Mouse (Mus musculus): ENCODE results near the gene Exd1.
"Not testable (repeated sequence)": the region's sequence is repeated elsewhere in the genome, so short reads cannot be mapped to it uniquely, and the experiment has no call there.

Gene Exd1

DNA sequence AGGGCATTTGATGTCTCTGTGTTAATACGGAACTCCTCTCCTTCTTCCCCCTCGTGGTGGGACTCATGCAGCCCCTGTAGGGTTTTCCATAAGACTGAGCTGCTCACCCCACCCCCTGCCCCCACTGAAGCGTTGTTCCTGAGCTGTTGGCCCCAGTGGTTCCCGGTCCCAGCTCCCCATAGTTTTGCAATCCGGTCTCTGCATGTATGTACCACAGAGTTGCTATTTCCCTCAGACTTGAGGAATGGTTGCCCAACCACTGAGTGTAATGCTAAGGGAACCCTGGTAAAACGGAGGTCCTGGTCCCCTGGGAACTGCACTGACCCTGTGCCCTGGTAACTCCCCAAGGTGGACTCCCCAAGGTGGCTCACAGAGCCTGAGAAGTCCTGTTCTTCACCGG, 38.9 kb downstream of the Exd1 start:
- H3K36me3 ChIP-seq (ENCODE audit: control insufficient read depth, insufficient read depth, low read length, poor library complexity, severe bottlenecking); H3K27me3 ChIP-seq (ENCODE audit: control insufficient read depth, insufficient read depth, low read length, poor library complexity, severe bottlenecking); DNase-seq (ENCODE audit: low read depth, low spot score): not testable (repeated sequence)

DNA sequence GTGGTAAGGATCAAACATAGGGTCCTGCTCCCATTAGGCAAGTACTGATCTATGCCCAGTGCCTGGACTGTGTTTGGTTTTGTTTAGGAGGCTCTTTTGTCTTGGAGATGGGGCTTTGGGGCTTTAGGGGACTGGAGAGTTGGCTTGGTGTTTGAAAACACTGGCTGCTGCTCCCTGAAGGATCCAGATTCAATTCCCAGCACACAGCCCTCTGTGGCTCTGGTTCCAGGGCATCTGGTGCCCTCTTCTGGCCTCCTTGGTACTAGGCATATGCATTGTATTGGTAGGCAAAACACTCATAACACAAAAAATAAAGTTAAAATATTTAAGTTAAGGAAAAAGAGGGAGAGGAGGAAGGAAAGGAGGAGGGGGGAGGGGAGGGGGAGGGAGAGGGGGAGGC, 40.3 kb downstream of the Exd1 start:
- DNase-seq (ENCODE audit: low read depth, low spot score), result peak; percentile 36
- no peaks in the 10 kb centered on the region for H3K36me3 ChIP-seq (ENCODE audit: control insufficient read depth, insufficient read depth, low read length, poor library complexity, severe bottlenecking)
- H3K27me3 ChIP-seq (ENCODE audit: control insufficient read depth, insufficient read depth, low read length, poor library complexity, severe bottlenecking), result no peaks in the 10 kb centered on the region

DNA sequence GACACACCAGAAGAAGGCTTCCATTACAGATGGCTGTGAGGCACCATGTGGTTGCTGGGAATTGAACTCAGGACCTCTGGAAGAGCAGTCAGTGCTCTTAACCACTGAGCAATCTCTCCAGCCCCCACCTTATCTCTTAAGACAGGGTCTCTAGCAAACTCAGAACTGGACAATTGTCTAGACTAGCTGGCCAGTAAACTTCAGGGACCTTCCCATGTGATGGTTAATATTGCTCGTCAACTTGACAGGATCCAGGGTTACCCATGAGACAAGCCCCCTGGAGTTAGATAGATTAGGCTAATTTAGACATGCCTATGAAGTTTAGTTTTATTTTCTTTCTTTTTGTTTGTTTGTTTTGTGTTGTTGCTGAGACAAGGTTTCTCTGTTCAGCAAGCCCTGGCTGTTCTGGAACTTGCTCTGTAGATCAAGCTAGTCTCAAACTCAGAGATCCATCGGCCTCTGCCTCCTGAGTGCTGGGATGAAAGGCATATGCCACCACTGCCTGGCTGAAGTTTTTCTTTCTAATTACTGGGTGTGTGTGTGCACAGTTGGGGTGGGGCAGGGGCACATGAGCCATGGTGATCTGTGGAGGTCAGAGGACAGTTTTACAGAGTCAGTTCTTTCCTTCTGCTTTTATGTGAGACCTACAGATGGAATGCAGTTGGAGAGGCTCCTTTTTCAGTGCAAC, 46.3 kb downstream of the Exd1 start:
- DNase-seq (ENCODE audit: low read depth, low spot score), result no peak
- Histone ChIP-seq H3K36me3 (ENCODE audit: control insufficient read depth, insufficient read depth, low read length, poor library complexity, severe bottlenecking) (no peaks in the 10 kb centered on the region), H3K27me3 (ENCODE audit: control insufficient read depth, insufficient read depth, low read length, poor library complexity, severe bottlenecking) (no peaks in the 10 kb centered on the region)

DNA sequence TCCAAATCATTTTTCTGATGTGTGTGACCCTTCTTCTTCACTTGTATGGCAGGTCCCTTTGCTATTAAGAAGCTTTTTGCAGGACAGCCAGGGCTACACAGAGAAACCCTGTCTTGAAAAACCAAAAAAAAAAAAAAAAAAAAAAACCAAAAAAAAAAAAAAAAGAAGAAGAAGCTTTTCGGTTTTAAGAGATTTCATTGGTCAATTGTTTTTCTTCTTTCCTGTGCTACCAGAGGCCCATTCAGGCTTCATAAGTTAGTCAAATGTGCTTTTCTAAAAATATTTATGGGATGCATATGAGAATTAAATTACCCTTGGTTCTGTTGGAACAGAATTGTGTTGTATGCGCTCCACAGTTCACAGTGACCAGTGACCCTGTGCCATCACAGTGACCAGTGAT, 48.6 kb downstream of the Exd1 start:
- DNase-seq (ENCODE audit: low read depth, low spot score), result no peak
- no peaks in the 10 kb centered on the region for H3K27me3 ChIP-seq (ENCODE audit: control insufficient read depth, insufficient read depth, low read length, poor library complexity, severe bottlenecking)
- no peaks in the 10 kb centered on the region for H3K36me3 ChIP-seq (ENCODE audit: control insufficient read depth, insufficient read depth, low read length, poor library complexity, severe bottlenecking)

DNA sequence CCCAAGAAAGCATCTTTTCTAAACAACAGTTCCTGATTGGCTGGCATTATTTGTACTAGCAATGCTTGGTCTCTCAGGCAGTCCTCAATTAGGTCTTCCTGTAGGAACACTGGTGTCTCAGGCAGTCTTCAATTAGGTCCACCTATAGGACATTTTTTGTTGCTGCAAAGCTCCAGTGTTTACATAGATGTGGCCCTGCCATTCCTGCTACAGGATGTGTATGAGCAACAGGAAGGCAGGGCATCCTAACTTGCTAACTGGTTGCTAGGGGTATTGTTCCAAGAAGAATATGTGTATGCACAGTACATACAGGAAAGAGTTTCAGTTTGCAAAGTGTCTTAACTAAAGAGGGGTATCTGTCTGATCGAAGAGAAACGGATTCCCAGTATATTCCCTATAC, 51.3 kb downstream of the Exd1 start:
- DNase-seq (ENCODE audit: low read depth, low spot score), result no peak
- H3K36me3 ChIP-seq (ENCODE audit: control insufficient read depth, insufficient read depth, low read length, poor library complexity, severe bottlenecking), result no peaks in the 10 kb centered on the region
- no peaks in the 10 kb centered on the region for H3K27me3 ChIP-seq (ENCODE audit: control insufficient read depth, insufficient read depth, low read length, poor library complexity, severe bottlenecking)

DNA sequence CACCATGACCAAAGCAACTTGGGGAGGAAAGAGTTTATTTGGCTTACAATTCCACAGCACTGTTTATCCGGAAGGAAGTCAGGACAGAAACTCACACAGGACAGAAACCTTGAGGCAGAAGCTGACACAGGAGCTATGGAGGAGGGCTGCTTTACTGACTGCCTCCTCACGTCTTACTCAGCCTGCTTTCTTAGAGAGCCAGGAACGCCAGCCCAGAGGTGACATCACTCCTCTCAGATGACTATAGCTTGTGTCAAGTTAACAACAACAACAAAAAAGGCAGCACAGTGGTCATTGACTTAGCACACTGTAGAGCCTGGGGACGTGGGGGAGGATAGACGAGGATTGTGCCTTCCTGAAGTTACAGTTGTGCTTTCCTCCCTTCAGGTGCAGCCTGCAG, 55.5 kb downstream of the Exd1 start:
- H3K27me3 ChIP-seq (ENCODE audit: control insufficient read depth, insufficient read depth, low read length, poor library complexity, severe bottlenecking), result no peaks in the 10 kb centered on the region
- H3K36me3 ChIP-seq (ENCODE audit: control insufficient read depth, insufficient read depth, low read length, poor library complexity, severe bottlenecking), result no peaks in the 10 kb centered on the region

DNA sequence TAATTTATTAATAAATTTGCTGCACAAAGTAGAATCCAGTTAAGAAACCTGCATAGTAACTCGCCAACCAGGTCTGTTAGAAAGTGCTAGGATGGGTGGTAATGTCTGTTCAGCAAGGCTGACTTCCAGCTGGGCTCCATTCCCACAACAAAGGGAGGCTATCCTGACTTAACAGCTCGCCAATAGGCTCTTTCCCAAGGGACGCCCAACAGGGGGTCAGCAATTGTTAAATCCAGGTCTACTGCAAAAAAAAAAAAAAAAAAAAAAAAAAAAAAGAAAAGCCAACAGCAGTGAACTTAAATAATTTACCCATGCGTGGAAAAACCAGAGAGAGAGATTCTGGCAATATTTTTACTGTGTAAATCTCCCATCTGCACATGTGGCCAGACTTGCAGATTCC, 60.9 kb downstream of the Exd1 start:
- Histone ChIP-seq H3K27me3 (ENCODE audit: control insufficient read depth, insufficient read depth, low read length, poor library complexity, severe bottlenecking) (no peaks in the 10 kb centered on the region), H3K36me3 (ENCODE audit: control insufficient read depth, insufficient read depth, low read length, poor library complexity, severe bottlenecking) (no peaks in the 10 kb centered on the region)
- no peak for DNase-seq (ENCODE audit: low read depth, low spot score)

More for the DNA sequence above, 55.5 kb downstream of the Exd1 start:
- DNase-seq (ENCODE audit: low read depth, low spot score), result no peak

DNA sequence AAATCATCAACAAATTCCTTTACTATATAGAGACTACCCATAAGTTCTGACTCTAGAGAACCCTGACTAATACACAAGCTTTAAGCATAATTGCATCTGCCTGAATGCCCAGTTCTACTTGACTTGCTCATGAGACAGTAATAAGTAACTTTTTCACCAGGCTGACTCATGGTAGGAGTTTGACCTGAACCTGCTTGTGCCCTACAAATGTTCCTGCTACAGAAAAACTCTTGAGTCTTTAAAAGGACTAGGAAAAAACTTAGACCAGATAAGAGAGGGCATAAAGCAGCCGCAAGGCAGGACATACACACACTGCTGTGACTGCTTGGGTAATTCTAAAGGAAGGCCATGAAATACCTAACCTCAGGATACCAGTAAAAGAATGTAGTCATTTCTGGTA, 65.1 kb downstream of the Exd1 start:
- no peaks in the 10 kb centered on the region for H3K27me3 ChIP-seq (ENCODE audit: control insufficient read depth, insufficient read depth, low read length, poor library complexity, severe bottlenecking)
- DNase-seq (ENCODE audit: low read depth, low spot score), result no peak
- no peaks in the 10 kb centered on the region for H3K36me3 ChIP-seq (ENCODE audit: control insufficient read depth, insufficient read depth, low read length, poor library complexity, severe bottlenecking)

DNA sequence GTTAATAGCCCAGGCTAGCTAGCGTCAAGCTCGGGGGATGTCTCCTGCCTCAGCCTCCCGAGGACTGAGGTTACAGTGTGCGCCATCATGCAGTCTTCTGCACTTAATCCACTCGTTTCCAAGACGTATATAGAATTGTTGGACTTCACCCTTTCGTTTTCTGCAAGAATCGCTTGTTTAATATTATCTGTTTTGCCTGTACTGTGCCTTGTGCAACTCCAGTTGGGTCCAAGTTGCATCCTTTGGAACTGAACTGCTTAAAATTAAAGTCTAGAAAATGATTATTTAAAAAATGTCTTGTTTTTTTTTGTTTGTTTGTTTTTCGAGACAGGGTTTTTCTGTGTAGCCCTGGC, 69.1 kb downstream of the Exd1 start:
- no peaks in the 10 kb centered on the region for H3K27me3 ChIP-seq (ENCODE audit: control insufficient read depth, insufficient read depth, low read length, poor library complexity, severe bottlenecking)
- no peaks in the 10 kb centered on the region for H3K36me3 ChIP-seq (ENCODE audit: control insufficient read depth, insufficient read depth, low read length, poor library complexity, severe bottlenecking)
- no peak for DNase-seq (ENCODE audit: low read depth, low spot score)

DNA sequence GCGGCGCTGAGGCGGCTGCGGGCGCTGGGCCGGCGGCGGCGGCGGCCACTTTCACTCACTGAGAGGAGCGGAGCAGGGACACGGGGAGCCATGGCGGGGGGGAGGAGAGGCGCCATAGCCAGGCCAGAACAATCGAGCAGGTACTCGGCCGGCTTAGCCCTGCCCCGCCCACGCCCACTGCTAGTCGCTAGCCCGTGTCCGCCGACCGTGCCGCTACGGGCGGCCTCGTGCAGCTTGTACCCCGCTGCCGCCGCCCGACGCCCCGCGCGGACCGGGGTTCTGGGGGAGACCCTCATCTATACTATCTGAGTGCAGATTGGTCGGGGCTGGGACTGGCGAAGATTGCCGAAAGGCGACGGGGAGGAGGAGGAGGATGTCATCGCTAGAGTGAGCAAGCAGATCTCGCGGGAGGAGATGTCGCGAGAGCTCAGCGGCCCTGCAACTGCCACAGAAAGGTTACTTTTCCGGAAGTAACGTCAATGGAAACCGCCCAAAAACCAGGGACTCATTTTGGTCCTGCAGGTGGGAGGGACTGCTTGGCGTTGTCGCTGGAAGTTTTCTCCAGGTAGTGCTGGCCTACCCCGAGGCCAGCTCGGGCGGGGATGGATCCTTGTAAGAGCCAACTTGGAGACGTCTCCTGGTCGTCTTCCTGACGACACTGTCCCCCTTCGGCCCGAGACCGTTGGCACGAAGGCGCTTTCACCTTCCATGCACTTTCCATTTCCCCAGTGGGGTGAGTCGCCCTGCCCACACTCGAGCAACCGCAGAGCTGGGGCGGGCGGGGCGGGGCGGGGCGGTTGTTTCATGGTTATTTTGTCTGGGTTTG, 69.6 kb downstream of the Exd1 start, which contains the start of gene Ino80:
TSS of gene Ino80 (minus strand) at position 117 of the 826 bp plus-strand sequence.
- peak; percentile 99 for DNase-seq (ENCODE audit: low read depth, low spot score)
- Histone ChIP-seq H3K36me3 (ENCODE audit: control insufficient read depth, insufficient read depth, low read length, poor library complexity, severe bottlenecking) (no peaks in the 10 kb centered on the region), H3K27me3 (ENCODE audit: control insufficient read depth, insufficient read depth, low read length, poor library complexity, severe bottlenecking) (no peaks in the 10 kb centered on the region)

DNA sequence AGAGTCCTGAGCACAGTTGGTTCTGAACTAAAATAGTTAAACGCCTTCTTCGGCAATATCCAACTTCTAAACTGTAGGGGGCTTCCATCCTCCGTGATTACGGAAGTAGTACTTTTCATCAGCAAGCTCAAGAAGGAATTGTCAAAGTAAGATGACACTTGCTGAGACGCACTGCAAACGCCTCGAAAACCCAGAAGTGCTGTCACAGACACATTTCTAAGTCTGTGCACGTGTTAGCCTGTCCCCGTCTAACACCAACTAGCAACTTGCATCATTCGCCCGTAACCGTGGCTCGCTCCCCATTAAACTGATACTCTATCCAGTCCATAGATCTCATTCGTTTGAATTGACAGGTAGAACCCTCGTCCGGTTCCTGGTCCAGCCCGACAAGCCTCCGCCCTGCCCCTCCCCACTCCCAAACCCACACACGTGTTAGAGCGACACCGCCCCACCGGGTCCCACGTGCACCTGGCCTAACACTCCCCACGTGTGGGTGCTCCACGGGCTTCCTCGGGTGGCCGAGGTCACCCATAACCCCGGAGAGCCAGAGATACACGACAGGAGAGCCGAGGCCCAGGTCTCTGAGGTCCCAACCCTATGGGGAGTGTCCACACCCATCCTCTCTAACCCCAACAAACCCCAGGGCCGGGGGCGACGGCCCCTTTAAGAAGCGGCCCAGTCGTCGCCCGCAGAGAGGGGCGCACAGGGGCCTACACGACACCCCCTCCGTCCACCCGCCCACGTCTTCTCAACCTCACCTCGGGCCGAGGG, 70.6 kb downstream of the Exd1 start:
- Histone ChIP-seq H3K36me3 (ENCODE audit: control insufficient read depth, insufficient read depth, low read length, poor library complexity, severe bottlenecking) (no peaks in the 10 kb centered on the region), H3K27me3 (ENCODE audit: control insufficient read depth, insufficient read depth, low read length, poor library complexity, severe bottlenecking) (no peaks in the 10 kb centered on the region)
- peak; percentile 79 for DNase-seq (ENCODE audit: low read depth, low spot score)

DNA sequence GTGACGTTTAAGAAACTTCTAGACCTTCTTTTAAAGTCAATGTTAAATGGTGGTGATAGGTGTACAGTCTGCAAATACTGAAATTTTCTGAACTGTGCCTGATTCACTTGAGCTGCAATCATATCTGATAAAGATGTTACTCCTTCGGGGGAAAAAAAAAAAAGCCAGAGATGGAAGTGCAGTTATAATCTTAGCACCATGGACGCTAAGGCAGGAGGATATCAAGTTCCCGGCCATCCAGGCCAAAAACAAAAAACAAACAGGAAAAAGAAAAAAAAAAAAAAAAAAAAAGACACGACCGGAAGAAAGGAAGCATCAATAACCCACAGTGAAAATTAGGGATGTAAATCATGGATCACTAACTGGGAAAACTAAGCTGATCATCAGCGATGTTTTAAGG, 71.3 kb downstream of the Exd1 start:
- H3K36me3 ChIP-seq (ENCODE audit: control insufficient read depth, insufficient read depth, low read length, poor library complexity, severe bottlenecking), result no peaks in the 10 kb centered on the region
- DNase-seq (ENCODE audit: low read depth, low spot score), result no peak

More for the DNA sequence above, 71.3 kb downstream of the Exd1 start:
- H3K27me3 ChIP-seq (ENCODE audit: control insufficient read depth, insufficient read depth, low read length, poor library complexity, severe bottlenecking), result no peaks in the 10 kb centered on the region
